Mouse (Mus musculus) hindbrain, embryonic 12.5 days (tissue): Measurements from ENCODE around the gene Hcn1. TPM values are rescaled to one million over a fixed set of nuclear protein-coding genes. Genes with fewer than 3 reads are reported as not detected.
A peak's percentile ranks its signal among the peaks of the same experiment; 100 is the strongest.

Source experiments
- ATAC-seq: fragments of 200-750 bp; cut with Nextera tagmentation; 2 replicates; pipeline ENCODE4 v1.8.0; 2017; ENCODE audit warnings: moderate TSS enrichment; ENCODE audit not compliant: low FRiP score
- H3K27ac ChIP-seq: fragments of 300-500 bp; sonication (generic); 2 replicates; pipeline ENCODE4 v1.5.1; 2016; ENCODE audit warnings: mild to moderate bottlenecking
- H3K27me3 ChIP-seq: fragments of 300-500 bp; sonication (generic); 2 replicates; pipeline ENCODE4 v1.6.1; 2016; ENCODE audit warnings: mild to moderate bottlenecking
- H3K36me3 ChIP-seq: fragments of 300-500 bp; sonication (generic); 2 replicates; pipeline ENCODE4 v1.6.1; 2016; ENCODE audit warnings: mild to moderate bottlenecking
- H3K4me1 ChIP-seq: fragments of 300-500 bp; sonication (generic); 2 replicates; pipeline ENCODE4 v1.6.1; 2016
- H3K4me2 ChIP-seq: fragments of 300-500 bp; sonication (generic); replicated peaks from 2 replicates; pipeline ENCODE4 v1.6.1; 2016; ENCODE audit warnings: mild to moderate bottlenecking
- H3K4me3 ChIP-seq: fragments of 300-500 bp; sonication (generic); 2 replicates; pipeline ENCODE4 v1.5.1; 2016; ENCODE audit warnings: mild to moderate bottlenecking
- H3K9ac ChIP-seq: fragments of 300-500 bp; sonication (generic); 2 replicates; pipeline ENCODE4 v1.6.1; 2016; ENCODE audit warnings: mild to moderate bottlenecking, moderate library complexity
- H3K9me3 ChIP-seq: fragments of 300-500 bp; sonication (generic); replicated peaks from 2 replicates; pipeline ENCODE4 v1.6.1; 2016; ENCODE audit warnings: mild to moderate bottlenecking
- WGBS: fragments of 180-500 bp; shearing (Covaris S2); methylation state at CpG from one replicate; pipeline ENCODE4 v1.1.7; 2016; 5-methylcytosine and 5-hydroxymethylcytosine counted together
- polyA plus RNA-seq: library from polyadenylated mRNA; unstranded; fragments of >200 nt; fragmentation: Nextera tagmentation; extraction: Ambion mirVana; gene quantifications from 2 replicates; pipeline ENCODE4 v1.2.1, GENCODE M21; 2016

The Hcn1 gene
- polyA plus RNA-seq, 1 experiment from 2014 or later, result 0.25 TPM

- H3K27ac ChIP-seq, result no peak overlapping the region
- no peaks in the 10 kb centered on the region for H3K9me3 ChIP-seq
- ATAC-seq, result no peak
- no peaks in the 10 kb centered on the region for H3K4me1 ChIP-seq
- H3K27me3 ChIP-seq, result no peaks in the 10 kb centered on the region
- no peak overlapping the region for H3K4me2 ChIP-seq
- no peaks in the 10 kb centered on the region for H3K36me3 ChIP-seq
- no peak overlapping the region for H3K4me3 ChIP-seq
- WGBS, result 91% methylated on average over 4 of the region's 4 CpGs
- no peak overlapping the region for H3K9ac ChIP-seq
Observed at GRCm38 (mm10) chr13:117929734-117930133, 327.6 kb downstream of the Hcn1 start.

- ATAC-seq, result no peak
Observed at GRCm38 (mm10) chr13:117931746-117932145, 329.6 kb downstream of the Hcn1 start.

GRCm38 (mm10) chr13:117938761-117939160, 336.6 kb downstream of the Hcn1 start:
- Histone ChIP-seq H3K4me3 (no peak overlapping the region), H3K4me2 (no peak overlapping the region), H3K36me3 (no peaks in the 10 kb centered on the region), H3K9ac (no peak overlapping the region), H3K27ac (no peak overlapping the region), H3K4me1 (no peaks in the 10 kb centered on the region), H3K9me3 (no peaks in the 10 kb centered on the region), H3K27me3 (no peaks in the 10 kb centered on the region)
- ATAC-seq, result no peak
- WGBS, result 80% methylated on average over 1 of the region's 1 CpGs

More at GRCm38 (mm10) chr13:117931746-117932145, 329.6 kb downstream of the Hcn1 start:
- Histone ChIP-seq H3K4me2 (no peak overlapping the region), H3K9ac (no peak overlapping the region), H3K9me3 (no peaks in the 10 kb centered on the region), H3K27ac (no peak overlapping the region), H3K27me3 (no peaks in the 10 kb centered on the region), H3K4me1 (no peaks in the 10 kb centered on the region), H3K36me3 (no peaks in the 10 kb centered on the region), H3K4me3 (no peak overlapping the region)
- WGBS, result 77% methylated on average over 2 of the region's 2 CpGs

- no peak overlapping the region for H3K9ac ChIP-seq
- no peaks in the 10 kb centered on the region for H3K27me3 ChIP-seq
- no peak for ATAC-seq
- H3K36me3 ChIP-seq, result no peaks in the 10 kb centered on the region
- no peak overlapping the region for H3K4me3 ChIP-seq
- WGBS, result 91% methylated on average over 8 of the region's 8 CpGs
- H3K9me3 ChIP-seq, result no peaks in the 10 kb centered on the region
- H3K4me2 ChIP-seq, result no peak overlapping the region
- no peak overlapping the region for H3K27ac ChIP-seq
- H3K4me1 ChIP-seq, result no peaks in the 10 kb centered on the region
Observed at GRCm38 (mm10) chr13:117940536-117941280, 338.6 kb downstream of the Hcn1 start.

GRCm38 (mm10) chr13:117946843-117947242, 344.7 kb downstream of the Hcn1 start:
- Histone ChIP-seq H3K4me1 (no peaks in the 10 kb centered on the region), H3K4me3 (no peak overlapping the region), H3K9ac (no peak overlapping the region), H3K36me3 (no peaks in the 10 kb centered on the region), H3K27ac (no peak overlapping the region), H3K27me3 (no peaks in the 10 kb centered on the region), H3K4me2 (no peak overlapping the region), H3K9me3 (no peaks in the 10 kb centered on the region)
- no peak for ATAC-seq
- WGBS, result 74% methylated on average over 3 of the region's 3 CpGs

GRCm38 (mm10) chr13:117947704-117948376, 345.7 kb downstream of the Hcn1 start:
- no peak for ATAC-seq
- 57% methylated on average over 1 of the region's 1 CpGs for WGBS

GRCm38 (mm10) chr13:117958496-117959421, 356.6 kb downstream of the Hcn1 start:
- H3K4me1 ChIP-seq, result no peaks in the 10 kb centered on the region
- H3K36me3 ChIP-seq, result no peaks in the 10 kb centered on the region
- peak overlapping the region; percentile 36 for H3K4me2 ChIP-seq
- no peaks in the 10 kb centered on the region for H3K27me3 ChIP-seq
- H3K27ac ChIP-seq, result no peak overlapping the region
- ATAC-seq, result peak; percentile 69
- peak overlapping the region; percentile 13; the same call in 1 of the 2 replicates for H3K4me3 ChIP-seq
- H3K9ac ChIP-seq, result no peak overlapping the region
- no peaks in the 10 kb centered on the region for H3K9me3 ChIP-seq
- 10% methylated on average over 18 of the region's 18 CpGs for WGBS

More at GRCm38 (mm10) chr13:117947704-117948376, 345.7 kb downstream of the Hcn1 start:
- H3K9me3 ChIP-seq, result no peaks in the 10 kb centered on the region
- H3K36me3 ChIP-seq, result no peaks in the 10 kb centered on the region
- H3K9ac ChIP-seq, result no peak overlapping the region
- no peak overlapping the region for H3K4me2 ChIP-seq
- H3K4me1 ChIP-seq, result no peaks in the 10 kb centered on the region
- H3K4me3 ChIP-seq, result no peak overlapping the region
- H3K27me3 ChIP-seq, result no peaks in the 10 kb centered on the region
- H3K27ac ChIP-seq, result no peak overlapping the region

- Histone ChIP-seq H3K4me1 (no peaks in the 10 kb centered on the region), H3K36me3 (no peaks in the 10 kb centered on the region), H3K4me2 (no peak overlapping the region), H3K9ac (no peak overlapping the region), H3K4me3 (no peak overlapping the region), H3K27me3 (no peaks in the 10 kb centered on the region), H3K9me3 (no peaks in the 10 kb centered on the region), H3K27ac (no peak overlapping the region)
- ATAC-seq, result no peak
Observed at GRCm38 (mm10) chr13:117964620-117965019, 362.5 kb downstream of the Hcn1 start.

GRCm38 (mm10) chr13:117975382-117975781, 373.3 kb downstream of the Hcn1 start:
- Histone ChIP-seq H3K27ac (no peak overlapping the region), H3K4me1 (0 out of 2 replicates have a peak, but pooled peaks cover 2% of the 10 kb centered on the region), H3K4me3 (no peak overlapping the region), H3K9me3 (no peaks in the 10 kb centered on the region), H3K36me3 (no peaks in the 10 kb centered on the region), H3K9ac (no peak overlapping the region), H3K27me3 (no peaks in the 10 kb centered on the region), H3K4me2 (no peak overlapping the region)
- peak; percentile 40; the same call in 1 of the 2 replicates for ATAC-seq
- 61% methylated on average over 7 of the region's 7 CpGs for WGBS

GRCm38 (mm10) chr13:117975823-117976222, 373.7 kb downstream of the Hcn1 start:
- no peaks in the 10 kb centered on the region for H3K36me3 ChIP-seq
- H3K27me3 ChIP-seq, result no peaks in the 10 kb centered on the region
- no peaks in the 10 kb centered on the region for H3K9me3 ChIP-seq
- H3K27ac ChIP-seq, result no peak overlapping the region
- no peak overlapping the region for H3K4me2 ChIP-seq
- H3K4me3 ChIP-seq, result no peak overlapping the region
- H3K4me1 ChIP-seq, result 0 out of 2 replicates have a peak, but pooled peaks cover 2% of the 10 kb centered on the region
- 60% methylated on average over 10 of the region's 10 CpGs for WGBS
- ATAC-seq, result 0 out of 2 replicates have a peak, but pooled peaks have one; percentile 38
- H3K9ac ChIP-seq, result no peak overlapping the region

GRCm38 (mm10) chr13:117984339-117984738, 382.2 kb downstream of the Hcn1 start:
- Histone ChIP-seq H3K36me3 (no peaks in the 10 kb centered on the region), H3K4me3 (no peak overlapping the region), H3K27ac (no peak overlapping the region), H3K9ac (no peak overlapping the region), H3K4me2 (no peak overlapping the region), H3K4me1 (no peaks in the 10 kb centered on the region), H3K27me3 (no peaks in the 10 kb centered on the region), H3K9me3 (no peaks in the 10 kb centered on the region)
- WGBS, result 69% methylated on average over 2 of the region's 2 CpGs
- ATAC-seq, result no peak
